Mouse (Mus musculus): Measurements from ENCODE around the gene Dazap1. TPM values are rescaled to one million over a fixed set of nuclear protein-coding genes. Genes with fewer than 3 reads are reported as not detected.

Dazap1 gene
- total and polyA plus RNA-seq, 2 experiments from 2014 or later, result 30.3 to 96.2 TPM

- no peak for TF ChIP-seq CTCF (IDR thresholded peaks at IDR 0.05; ENCODE audit: low read depth)
- no peak for TF ChIP-seq EP300 (IDR thresholded peaks at IDR 0.05; ENCODE audit: low read depth)
- Histone ChIP-seq H3K36me3 (replicated peaks; ENCODE audit: control insufficient read depth, insufficient read depth, low read length) (no peaks in the 10 kb centered on the region), H3K4me2 (ENCODE audit: low read depth, low read length) (no peak overlapping the region), H3K9me3 (replicated peaks; ENCODE audit: control insufficient read depth, low read length) (no peaks in the 10 kb centered on the region), H3K4me1 (ENCODE audit: control insufficient read depth, insufficient read depth) (peaks cover 14% of the 10 kb centered on the region; the same call in 1 of the 2 replicates), H3K27me3 (ENCODE audit: control insufficient read depth, insufficient read depth, low read length) (peaks cover 70% of the 10 kb centered on the region), H3K9ac (replicated peaks; ENCODE audit: low read depth, low read length) (no peak overlapping the region), H3K4me3 (ENCODE audit: low read depth, low read length) (no peak overlapping the region), H3K27ac (ENCODE audit: low read depth) (no peak overlapping the region)
- ATAC-seq (ENCODE audit: insufficient read depth, low read depth) (no peak), DNase-seq (ENCODE audit: low spot score) (no peak)
- 45% methylated on average over 11 of the region's 11 CpGs for WGBS
Measured at GRCm38 (mm10) chr10:80300672-80301181, 39.4 kb downstream of the Dazap1 start.

- Histone ChIP-seq H3K27me3 (ENCODE audit: control insufficient read depth, insufficient read depth, low read length) (peaks cover 76% of the 10 kb centered on the region), H3K9me3 (replicated peaks; ENCODE audit: control insufficient read depth, low read length) (no peaks in the 10 kb centered on the region), H3K4me3 (ENCODE audit: low read depth, low read length) (no peak overlapping the region), H3K4me2 (ENCODE audit: low read depth, low read length) (0 out of 2 replicates have a peak overlapping the region, but pooled peaks have one; percentile 19), H3K27ac (ENCODE audit: low read depth) (peak overlapping the region; percentile 40; the same call in 1 of the 2 replicates), H3K9ac (replicated peaks; ENCODE audit: low read depth, low read length) (no peak overlapping the region), H3K4me1 (ENCODE audit: control insufficient read depth, insufficient read depth) (peaks cover 9% of the 10 kb centered on the region; the same call in 1 of the 2 replicates), H3K36me3 (replicated peaks; ENCODE audit: control insufficient read depth, insufficient read depth, low read length) (no peaks in the 10 kb centered on the region)
- ATAC-seq (ENCODE audit: insufficient read depth, low read depth) (no peak), DNase-seq (ENCODE audit: low spot score) (no peak)
- TF ChIP-seq CTCF (IDR thresholded peaks at IDR 0.05; ENCODE audit: low read depth) (no peak), EP300 (IDR thresholded peaks at IDR 0.05; ENCODE audit: low read depth) (no peak)
- WGBS, result 79% methylated on average over 10 of the region's 10 CpGs
Measured at GRCm38 (mm10) chr10:80301256-80302081, 40.2 kb downstream of the Dazap1 start.

GRCm38 (mm10) chr10:80302082-80302355 is 40.7 kb downstream of the Dazap1 start:
- 51% methylated on average over 5 of the region's 5 CpGs for WGBS
- DNase-seq (ENCODE audit: low spot score) (no peak), ATAC-seq (ENCODE audit: insufficient read depth, low read depth) (no peak)
- Histone ChIP-seq H3K36me3 (replicated peaks; ENCODE audit: control insufficient read depth, insufficient read depth, low read length) (no peaks in the 10 kb centered on the region), H3K4me1 (ENCODE audit: control insufficient read depth, insufficient read depth) (peaks cover 9% of the 10 kb centered on the region; the same call in 1 of the 2 replicates), H3K4me2 (ENCODE audit: low read depth, low read length) (peak overlapping the region; percentile 19; the same call in 1 of the 2 replicates), H3K27me3 (ENCODE audit: control insufficient read depth, insufficient read depth, low read length) (peaks cover 81% of the 10 kb centered on the region), H3K9ac (replicated peaks; ENCODE audit: low read depth, low read length) (no peak overlapping the region), H3K4me3 (ENCODE audit: low read depth, low read length) (no peak overlapping the region), H3K9me3 (replicated peaks; ENCODE audit: control insufficient read depth, low read length) (no peaks in the 10 kb centered on the region), H3K27ac (ENCODE audit: low read depth) (peak overlapping the region; percentile 40; the same call in 1 of the 2 replicates)
- no peak for TF ChIP-seq CTCF (IDR thresholded peaks at IDR 0.05; ENCODE audit: low read depth)
- no peak for TF ChIP-seq EP300 (IDR thresholded peaks at IDR 0.05; ENCODE audit: low read depth)

- H3K9me3 ChIP-seq (replicated peaks; ENCODE audit: control insufficient read depth, low read length), result no peaks in the 10 kb centered on the region
- H3K4me3 ChIP-seq (ENCODE audit: low read depth, low read length), result no peak overlapping the region
- peak overlapping the region; percentile 40; the same call in 1 of the 2 replicates for H3K27ac ChIP-seq (ENCODE audit: low read depth)
- H3K4me2 ChIP-seq (ENCODE audit: low read depth, low read length), result peak overlapping the region; percentile 19; the same call in 1 of the 2 replicates
- H3K9ac ChIP-seq (replicated peaks; ENCODE audit: low read depth, low read length), result no peak overlapping the region
- TF ChIP-seq CTCF (IDR thresholded peaks at IDR 0.05; ENCODE audit: low read depth), result no peak
- 0 out of 2 replicates have a peak, but pooled peaks have one; percentile 40 for TF ChIP-seq EP300 (IDR thresholded peaks at IDR 0.05; ENCODE audit: low read depth)
- 13% methylated on average over 9 of the region's 9 CpGs for WGBS
- ATAC-seq (ENCODE audit: insufficient read depth, low read depth) (peak; percentile 74), DNase-seq (ENCODE audit: low spot score) (peak; percentile 51)
- no peaks in the 10 kb centered on the region for H3K36me3 ChIP-seq (replicated peaks; ENCODE audit: control insufficient read depth, insufficient read depth, low read length)
- peaks cover 84% of the 10 kb centered on the region for H3K27me3 ChIP-seq (ENCODE audit: control insufficient read depth, insufficient read depth, low read length)
- H3K4me1 ChIP-seq (ENCODE audit: control insufficient read depth, insufficient read depth), result peaks cover 9% of the 10 kb centered on the region; the same call in 1 of the 2 replicates
Measured at GRCm38 (mm10) chr10:80302471-80302881, 41.2 kb downstream of the Dazap1 start.

GRCm38 (mm10) chr10:80304458-80304857 is 43.2 kb downstream of the Dazap1 start:
- no peak for DNase-seq (ENCODE audit: low spot score)

More at GRCm38 (mm10) chr10:80304458-80304857, 43.2 kb downstream of the Dazap1 start:
- Histone ChIP-seq H3K4me2 (ENCODE audit: low read depth, low read length) (no peak overlapping the region), H3K27me3 (ENCODE audit: control insufficient read depth, insufficient read depth, low read length) (peaks cover 79% of the 10 kb centered on the region), H3K27ac (ENCODE audit: low read depth) (no peak overlapping the region), H3K9me3 (replicated peaks; ENCODE audit: control insufficient read depth, low read length) (no peaks in the 10 kb centered on the region), H3K4me1 (ENCODE audit: control insufficient read depth, insufficient read depth) (peaks cover 9% of the 10 kb centered on the region; the same call in 1 of the 2 replicates), H3K9ac (replicated peaks; ENCODE audit: low read depth, low read length) (no peak overlapping the region), H3K36me3 (replicated peaks; ENCODE audit: control insufficient read depth, insufficient read depth, low read length) (no peaks in the 10 kb centered on the region), H3K4me3 (ENCODE audit: low read depth, low read length) (no peak overlapping the region)
- 23% methylated on average over 12 of the region's 12 CpGs for WGBS
- no peak for TF ChIP-seq EP300 (IDR thresholded peaks at IDR 0.05; ENCODE audit: low read depth)
- no peak for TF ChIP-seq CTCF (IDR thresholded peaks at IDR 0.05; ENCODE audit: low read depth)
- ATAC-seq (ENCODE audit: insufficient read depth, low read depth), result no peak
